Mouse (Mus musculus): ENCODE data around the gene Hist1h2bk.

DNA sequence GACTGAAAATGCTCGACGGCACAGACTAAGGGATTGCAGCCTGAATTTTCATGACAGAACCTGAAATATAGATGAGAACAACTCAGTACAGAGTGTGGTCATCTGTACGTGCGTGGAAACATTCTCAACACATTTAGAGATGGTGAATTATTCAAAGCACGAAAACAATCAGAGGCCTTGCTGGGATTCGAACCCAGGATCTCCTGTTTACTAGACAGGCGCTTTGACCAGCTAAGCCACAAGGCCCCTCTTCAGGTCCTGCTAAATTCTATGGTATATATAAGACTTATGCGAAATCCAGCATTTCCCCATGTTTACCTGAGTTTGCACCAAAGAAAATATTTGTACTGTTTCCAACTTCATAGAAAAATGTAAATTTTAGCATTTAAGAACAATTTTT is 5.7 kb upstream of the Hist1h2bk start:
- no peak for TF ChIP-seq CTCF (IDR thresholded peaks at IDR 0.05; ENCODE audit: low read depth, low read length)
- no peak for TF ChIP-seq POLR2A (IDR thresholded peaks at IDR 0.05; ENCODE audit: borderline replicate concordance, low read depth, low read length)

Measured in bone marrow macrophage, adult 2 months (primary cell).